Mouse (Mus musculus) ES-Bruce4 (cell line): ENCODE results near the gene Natd1.

Source experiments
- CTCF ChIP-seq: IDR thresholded peaks from one replicate; pipeline ENCODE4 v1.8.1; 2011; ENCODE audit warnings: low read depth, low read length
- EP300 ChIP-seq: IDR thresholded peaks from 2 replicates; pipeline ENCODE4 v1.6.1; 2011; ENCODE audit warnings: low read depth, low read length; ENCODE audit not compliant: insufficient read depth
- POLR2A ChIP-seq: IDR thresholded peaks from one replicate; pipeline ENCODE4 v1.8.1; 2011; ENCODE audit warnings: low read length; ENCODE audit not compliant: insufficient read depth

GRCm38 (mm10) chr11:60927264-60927663 is 12.7 kb upstream of the Natd1 start:
- TF ChIP-seq POLR2A (no peak), EP300 (0 out of 2 replicates have a peak, but pooled peaks have one; percentile 16), CTCF (peak; percentile 77)
